Mouse (Mus musculus) frontal cortex, postnatal 36 days (tissue): Measurements from ENCODE around the gene Mnt.
A peak's percentile ranks its signal among the peaks of the same experiment; 100 is the strongest.
"Not testable (repeated sequence)": the region's sequence is repeated elsewhere in the genome, so short reads cannot be mapped to it uniquely, and the experiment has no call there.

Experiments
- DNase-seq, 2 experiments: peaks; one replicate each; pipeline ENCODE4 v3.0.0; 2022; ENCODE audit warnings: low spot score in 2 of 2

The Mnt gene

DNA sequence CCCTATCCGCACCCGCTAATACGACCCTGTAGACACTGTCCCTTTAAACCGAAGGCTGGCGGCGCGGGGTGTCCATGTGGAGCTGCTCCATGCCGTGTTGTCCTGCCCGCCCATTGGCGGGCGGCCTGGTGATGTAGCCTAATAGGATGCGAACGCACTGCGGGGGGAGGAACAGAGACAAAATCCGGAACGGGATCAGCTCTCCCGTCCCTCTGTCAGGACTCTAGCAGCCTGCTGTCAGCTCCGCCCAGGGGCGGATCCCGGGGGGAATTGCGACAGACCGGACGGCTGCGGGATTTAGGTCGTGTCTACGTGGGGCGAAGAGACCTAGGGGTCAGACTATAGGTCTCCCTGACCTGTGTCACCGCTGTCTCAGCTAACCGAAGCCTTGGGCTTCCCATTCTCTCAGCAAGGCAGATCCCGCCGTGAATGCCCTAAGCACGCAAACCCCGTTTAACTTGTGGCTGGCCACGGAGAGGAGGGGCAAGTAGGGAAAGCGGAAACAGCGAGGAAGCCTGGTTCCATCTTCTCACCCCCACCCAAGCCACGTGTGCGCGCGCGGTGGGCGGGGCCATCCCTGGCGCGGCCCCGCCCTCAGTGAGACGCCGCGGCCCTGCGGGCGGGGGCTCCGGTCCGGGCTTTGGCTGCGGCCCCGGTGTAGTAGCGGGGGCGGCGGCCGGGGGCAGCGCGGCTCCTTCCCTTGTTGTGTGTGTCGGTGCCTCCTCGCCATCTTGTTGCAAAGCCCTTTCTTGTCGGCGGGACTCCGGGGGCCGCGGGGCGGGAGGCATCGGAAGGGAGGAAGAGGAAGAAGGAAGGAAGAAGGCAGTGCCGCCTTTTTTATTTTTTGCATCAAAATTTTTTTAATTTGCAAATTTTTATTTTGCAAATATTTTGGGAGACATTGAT is at the start of gene Mnt:
Gene Mnt (plus strand): TSS at position 665 of the 906 bp plus-strand sequence.
- DNase-seq = peak; percentile 98 to 99

DNA sequence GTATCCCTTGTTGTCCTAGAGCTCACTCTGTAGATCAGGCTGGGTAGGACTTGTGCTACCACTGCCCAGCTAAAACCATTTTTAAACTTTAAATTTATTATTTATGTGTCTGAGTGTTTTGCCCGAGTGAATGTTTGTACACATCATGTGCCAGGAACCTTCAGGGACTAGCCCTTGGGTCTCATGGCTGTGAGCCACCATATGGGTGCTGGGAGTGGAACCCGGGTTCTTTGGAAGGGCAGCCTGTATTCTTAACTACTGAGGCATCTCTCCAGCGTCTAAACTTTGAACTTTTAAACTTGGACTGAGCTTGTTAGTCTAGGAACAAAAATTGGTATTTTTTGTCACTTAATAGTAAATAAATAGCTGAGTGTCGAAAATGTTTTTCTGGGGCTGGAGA is 37.8 kb upstream of the Mnt start:
- DNase-seq = no peak

GRCm38 (mm10) chr11:74800658-74801057 is 30.1 kb upstream of the Mnt start:
- DNase-seq = no peak

DNA sequence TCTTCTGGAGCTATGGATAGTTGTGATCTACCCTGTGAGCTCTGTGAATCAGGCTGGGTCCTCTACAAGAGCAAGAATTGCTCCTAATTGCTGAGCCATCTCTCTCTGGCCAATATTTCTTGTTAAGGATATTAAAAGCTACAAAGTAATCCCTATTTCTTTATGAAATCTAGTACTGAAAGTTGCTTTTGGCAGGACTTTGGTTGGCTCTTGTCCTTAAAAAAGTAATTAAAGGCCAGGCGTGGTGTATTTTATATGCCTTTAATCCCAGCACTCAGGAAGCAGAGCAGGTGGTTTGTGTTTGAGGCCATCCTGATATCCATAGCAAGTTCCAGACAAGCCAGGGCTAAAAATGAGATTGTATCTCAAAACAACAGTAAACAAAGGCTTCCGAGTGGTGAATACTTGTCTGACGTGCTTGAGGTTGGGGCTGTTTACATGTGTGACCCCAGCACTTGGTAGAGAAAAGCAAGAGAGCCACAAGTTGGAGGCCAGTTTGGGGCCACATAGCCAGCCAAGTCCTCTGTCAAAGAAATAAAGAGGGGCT is 26.6 kb upstream of the Mnt start:
- no peak for DNase-seq

DNA sequence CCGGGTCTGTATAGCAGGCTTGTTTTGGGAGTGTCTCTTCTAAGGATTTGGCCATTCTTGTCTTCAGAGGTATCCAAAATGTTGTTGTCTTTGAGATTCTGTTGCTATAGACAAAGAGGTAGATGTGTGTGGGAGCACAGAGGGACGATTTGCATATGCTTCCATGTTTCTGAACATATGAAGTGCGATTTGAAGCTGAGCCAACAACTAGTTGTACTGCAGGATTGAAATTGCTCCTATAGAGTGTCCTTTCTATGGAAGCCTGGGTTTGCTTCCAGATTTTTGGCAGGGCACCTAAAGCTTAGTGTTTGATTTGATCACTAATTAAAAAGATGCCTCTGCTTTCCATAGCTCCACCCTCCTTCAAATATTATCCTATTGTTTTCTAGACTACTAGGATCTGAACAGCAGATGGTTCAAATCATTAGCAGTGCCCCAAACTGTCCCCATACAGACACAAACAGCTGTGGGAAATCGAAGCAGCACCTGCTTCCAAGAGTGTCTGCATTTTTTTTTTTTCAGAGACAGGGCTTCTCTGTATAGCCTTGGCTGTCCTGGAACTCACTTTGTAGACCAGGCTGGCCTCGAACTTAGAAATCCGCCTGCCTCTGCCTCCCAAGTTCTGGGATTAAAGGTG is 23.4 kb upstream of the Mnt start:
- DNase-seq = peak in 1 of 2 experiments; percentile 13

GRCm38 (mm10) chr11:74808251-74808853 is 22.4 kb upstream of the Mnt start:
- peak; percentile 13 to 31 for DNase-seq

DNA sequence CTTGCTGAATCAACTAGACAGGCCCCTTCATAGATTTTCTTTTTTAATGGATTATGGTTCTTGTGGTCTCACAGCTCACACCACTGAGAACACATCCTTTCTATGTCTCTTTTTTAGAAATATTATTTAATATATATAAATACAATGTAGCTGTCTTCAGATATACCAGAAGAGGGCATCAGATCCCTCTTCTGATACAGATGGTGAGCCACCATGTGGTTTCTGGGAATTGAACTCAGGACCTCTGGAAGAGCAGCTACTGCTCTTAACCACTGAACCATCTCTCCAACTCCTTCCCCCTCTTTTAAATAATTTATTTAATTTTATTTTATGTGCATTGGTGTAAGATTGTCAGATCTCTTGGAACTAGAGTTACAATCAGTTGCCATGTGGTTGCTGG is 20.6 kb upstream of the Mnt start:
- no peak for DNase-seq

DNA sequence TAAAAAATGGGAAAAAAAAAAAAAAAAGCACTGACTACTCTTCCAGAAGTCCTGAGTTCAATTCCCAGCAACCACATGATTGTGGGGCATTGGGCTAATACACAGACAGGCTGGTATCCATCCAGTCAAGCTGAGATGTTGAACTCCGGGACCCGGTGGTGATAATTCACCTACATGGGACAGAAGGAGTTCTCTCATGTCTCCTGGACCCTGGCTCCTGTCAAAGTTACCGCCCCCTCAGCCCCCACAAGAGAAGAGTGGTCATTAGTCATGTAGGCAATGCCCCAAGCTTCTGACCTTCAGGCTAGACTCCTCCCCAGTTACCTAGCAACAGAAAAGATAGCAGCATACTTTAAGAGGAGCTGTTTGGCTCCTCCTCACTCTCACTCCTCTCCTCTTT is 19.7 kb upstream of the Mnt start:
- DNase-seq = not testable (repeated sequence)

DNA sequence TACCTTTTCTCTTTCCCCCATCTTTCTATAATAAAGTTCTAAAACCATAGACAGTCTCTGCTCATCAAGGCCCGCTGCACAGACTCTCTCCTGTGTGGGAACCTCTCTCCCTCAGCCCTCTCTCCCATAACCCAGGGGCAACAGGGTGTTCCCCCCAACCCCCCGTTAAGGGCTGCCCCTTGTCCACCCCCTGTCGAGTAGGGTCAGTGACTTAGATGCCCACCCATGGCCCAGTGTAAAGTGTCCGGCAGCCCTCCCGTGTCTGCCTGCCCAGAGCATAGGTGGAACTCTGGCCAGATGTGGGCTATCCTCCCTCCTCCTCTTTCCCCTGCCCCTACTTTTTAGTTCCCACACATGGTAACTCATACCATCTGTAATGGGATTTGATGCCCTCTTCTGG is 19.2 kb upstream of the Mnt start:
- no peak for DNase-seq

DNA sequence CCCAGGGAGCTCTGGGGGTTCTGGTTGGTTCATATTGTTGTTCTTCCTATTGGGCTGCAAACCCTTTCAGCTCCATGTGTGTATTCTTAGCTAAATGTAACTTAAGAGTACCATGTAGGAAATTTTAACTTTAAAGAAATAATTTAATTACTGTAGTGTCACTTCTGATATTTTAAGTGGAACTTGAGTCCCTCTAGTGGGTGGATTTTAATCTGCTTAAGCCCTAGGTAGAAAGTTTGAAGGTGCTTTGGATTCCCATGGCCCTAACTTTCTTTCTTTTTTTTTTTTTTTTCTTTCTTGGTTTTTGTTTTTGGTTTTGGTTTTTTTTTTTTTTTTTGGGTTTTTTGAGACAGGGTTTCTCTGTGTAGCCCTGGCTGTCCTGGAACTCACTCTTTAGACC is 14.9 kb upstream of the Mnt start:
- no peak for DNase-seq

GRCm38 (mm10) chr11:74820921-74821320 is 9.8 kb upstream of the Mnt start:
- no peak for DNase-seq

DNA sequence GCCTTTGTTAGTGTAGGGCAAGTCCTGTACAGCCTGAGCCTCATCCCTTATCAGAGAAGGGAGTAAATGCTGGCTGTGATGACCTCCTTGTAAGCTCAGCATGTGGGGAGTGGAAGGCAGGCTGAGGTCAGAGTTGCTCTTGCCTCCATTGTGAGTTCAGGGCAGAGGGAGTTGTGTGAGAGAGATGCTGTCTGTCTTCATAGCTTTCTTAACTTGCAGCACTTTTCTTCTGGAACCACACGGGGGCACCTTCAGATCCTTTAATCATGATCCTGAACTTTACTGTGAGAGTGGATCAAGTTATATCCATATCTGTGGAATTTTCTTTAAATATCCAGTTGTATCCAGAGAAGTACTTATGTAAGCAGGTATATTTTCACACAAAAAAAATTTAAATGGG is 9.3 kb upstream of the Mnt start:
- DNase-seq = no peak

GRCm38 (mm10) chr11:74822746-74823440 is 7.8 kb upstream of the Mnt start:
- no peak for DNase-seq

DNA sequence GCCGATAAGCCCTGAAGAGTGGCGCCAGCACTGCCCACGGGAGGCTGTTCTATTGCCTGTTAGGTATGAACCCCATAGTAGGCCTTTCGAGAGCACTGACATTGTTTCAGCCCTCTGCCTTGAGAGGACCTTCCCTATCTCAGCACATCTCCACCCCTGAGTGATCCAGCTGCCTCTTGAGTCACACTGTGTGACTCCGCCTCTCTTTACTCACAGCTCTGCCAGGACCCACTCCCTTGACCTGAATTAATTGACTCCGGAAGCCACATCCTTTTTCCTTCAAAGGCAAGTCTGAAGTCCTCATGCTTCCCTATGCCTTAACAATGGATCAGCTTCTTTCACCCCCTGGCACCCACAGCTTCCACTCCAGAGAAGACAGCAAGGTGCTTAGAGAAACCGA is 4.6 kb upstream of the Mnt start:
- no peak for DNase-seq

DNA sequence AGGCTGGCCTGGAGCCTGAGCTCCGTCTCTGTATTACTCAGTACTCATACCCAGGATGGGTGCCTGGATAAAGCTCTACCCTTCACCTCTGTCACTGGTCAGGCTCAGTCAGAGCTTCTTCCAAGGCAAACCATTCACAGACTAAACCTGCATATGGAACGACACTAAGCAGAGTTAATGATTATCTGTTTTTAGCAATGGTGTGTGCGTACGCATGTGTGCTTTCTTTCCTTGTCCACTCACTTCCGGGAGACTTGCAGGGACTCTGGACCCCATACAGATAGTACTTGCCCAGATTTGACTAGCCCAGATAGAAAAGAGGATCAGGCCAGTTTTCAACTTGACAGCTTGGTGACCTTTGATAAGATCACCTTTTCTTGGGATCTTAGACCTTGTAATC is 4.0 kb upstream of the Mnt start:
- DNase-seq = no peak

- DNase-seq = no peak
Measured at GRCm38 (mm10) chr11:74827791-74828403, 2.8 kb upstream of the Mnt start.

GRCm38 (mm10) chr11:74828404-74828931 is 2.3 kb upstream of the Mnt start:
- DNase-seq = no peak

DNA sequence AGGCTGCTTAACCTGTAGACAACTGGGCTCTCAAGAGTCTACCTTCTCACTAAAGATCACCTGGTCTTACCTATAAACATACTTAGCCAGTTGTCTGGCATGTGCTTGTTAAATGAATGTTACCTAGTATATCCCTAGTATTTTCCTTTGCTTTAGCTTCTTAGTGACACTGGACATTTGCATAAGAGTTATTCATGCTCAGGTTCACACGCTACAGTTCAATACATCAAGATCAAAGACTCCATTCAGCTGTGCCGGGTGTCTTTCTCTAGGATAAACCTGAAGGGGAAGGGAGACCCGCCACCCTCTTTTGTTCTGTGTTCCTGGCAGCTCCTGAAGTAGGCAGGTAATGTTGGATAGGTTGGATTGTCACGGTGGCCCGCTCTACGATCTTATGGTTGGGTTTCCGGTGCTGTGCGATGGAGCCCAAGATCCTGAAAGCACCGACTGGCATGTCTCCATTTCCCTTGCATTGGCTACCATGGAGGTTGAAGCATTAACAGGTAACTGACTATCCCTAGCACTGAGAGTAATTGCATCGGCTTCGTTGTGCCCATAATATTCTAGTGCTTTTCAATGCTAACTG is 1.7 kb upstream of the Mnt start:
- DNase-seq = no peak

DNA sequence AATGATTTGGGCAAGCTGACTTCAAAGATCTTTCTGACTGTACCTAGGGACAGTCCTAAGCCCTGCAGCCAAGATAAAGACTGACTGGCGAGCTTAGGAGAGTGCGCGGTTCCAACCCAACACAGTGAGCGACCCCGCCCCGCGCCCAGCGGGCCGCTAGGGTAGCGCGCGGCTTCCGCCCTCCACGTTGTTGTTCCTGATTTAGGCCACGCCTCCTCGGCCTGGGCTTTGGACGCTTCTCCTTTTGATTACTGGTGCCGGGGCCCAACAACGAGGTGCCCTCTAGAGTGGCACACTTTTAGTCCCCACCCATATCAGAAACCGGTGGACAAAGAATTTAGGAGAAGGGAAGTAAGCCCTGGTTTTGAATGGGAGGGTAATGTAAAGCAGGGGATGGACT is 908 bp upstream of the Mnt start:
- DNase-seq = peak in 1 of 2 experiments; percentile 72

GRCm38 (mm10) chr11:74831191-74831605 is 478 bp downstream of the Mnt start:
- DNase-seq = no peak
